Mouse (Mus musculus) brain, embryonic 14.5 days (tissue): ENCODE measurements around the gene Ap1s3. TPM values are rescaled to one million over a fixed set of nuclear protein-coding genes. Genes with fewer than 3 reads are reported as not detected.

Source experiments
- DNase-seq: peaks from one replicate; pipeline ENCODE4 v3.0.0-alpha.2; 2011; ENCODE audit warnings: low read depth
- CTCF ChIP-seq: fragments of 200-500 bp; IDR thresholded peaks from 2 replicates; pipeline ENCODE4 v1.5.1; 2012; ENCODE audit warnings: inconsistent platforms, mild to moderate bottlenecking, moderate library complexity, borderline replicate concordance; ENCODE audit not compliant: insufficient read depth, insufficient read length; ENCODE audit errors: extremely low read depth
- POLR2A ChIP-seq: fragments of 200-500 bp; IDR thresholded peaks from 2 replicates; pipeline ENCODE4 v1.6.1; 2012; ENCODE audit warnings: mild to moderate bottlenecking, inconsistent platforms, borderline replicate concordance; ENCODE audit not compliant: poor library complexity, insufficient read depth, insufficient read length, severe bottlenecking; ENCODE audit errors: extremely low read depth
- polyA plus RNA-seq: library from polyadenylated mRNA; depleted of rRNA; stranded (reverse); fragments of >200 nt; gene quantifications from 2 replicates; pipeline ENCODE4 v1.2.3, GENCODE M21; 2012

The Ap1s3 gene
- polyA plus RNA-seq, 1 experiment = 1.8 TPM

GRCm38 (mm10) chr1:79664911-79665310 lies 6.9 kb downstream of the Ap1s3 start:
- no peak for DNase-seq
- TF ChIP-seq POLR2A = no peak
- TF ChIP-seq CTCF = no peak

GRCm38 (mm10) chr1:79659598-79659997 lies 12.2 kb downstream of the Ap1s3 start:
- no peak for DNase-seq
- TF ChIP-seq POLR2A (no peak), CTCF (no peak)

GRCm38 (mm10) chr1:79657411-79657810 lies 14.4 kb downstream of the Ap1s3 start:
- peak; percentile 24 for DNase-seq
- TF ChIP-seq CTCF (no peak), POLR2A (no peak)

GRCm38 (mm10) chr1:79655819-79656555 lies 15.8 kb downstream of the Ap1s3 start:
- TF ChIP-seq CTCF (no peak), POLR2A (no peak)
- DNase-seq = peak; percentile 26

GRCm38 (mm10) chr1:79654948-79655347 lies 16.8 kb downstream of the Ap1s3 start:
- DNase-seq = no peak
- no peak for TF ChIP-seq POLR2A
- no peak for TF ChIP-seq CTCF

- no peak for TF ChIP-seq POLR2A
- no peak for TF ChIP-seq CTCF
- no peak for DNase-seq
Measured at GRCm38 (mm10) chr1:79643411-79644110, 28.2 kb downstream of the Ap1s3 start.

- DNase-seq = no peak
- TF ChIP-seq POLR2A (no peak), CTCF (no peak)
Measured at GRCm38 (mm10) chr1:79642680-79643079, 29.1 kb downstream of the Ap1s3 start.

- TF ChIP-seq POLR2A (no peak), CTCF (no peak)
- DNase-seq = no peak
Measured at GRCm38 (mm10) chr1:79641355-79641754, 30.4 kb downstream of the Ap1s3 start.

- TF ChIP-seq CTCF (peak; percentile 88), POLR2A (no peak)
- peak; percentile 94 for DNase-seq
Measured at GRCm38 (mm10) chr1:79640151-79640550, 31.6 kb downstream of the Ap1s3 start.

GRCm38 (mm10) chr1:79639683-79640082 lies 32.1 kb downstream of the Ap1s3 start:
- TF ChIP-seq POLR2A = no peak
- TF ChIP-seq CTCF = no peak
- no peak for DNase-seq

GRCm38 (mm10) chr1:79639107-79639506 lies 32.7 kb downstream of the Ap1s3 start:
- peak; percentile 4 for DNase-seq

GRCm38 (mm10) chr1:79637768-79638167 lies 34.0 kb downstream of the Ap1s3 start:
- DNase-seq = no peak
- TF ChIP-seq POLR2A = no peak
- no peak for TF ChIP-seq CTCF

More at GRCm38 (mm10) chr1:79639107-79639506, 32.7 kb downstream of the Ap1s3 start:
- TF ChIP-seq POLR2A = no peak
- no peak for TF ChIP-seq CTCF

GRCm38 (mm10) chr1:79631521-79631920 lies 40.3 kb downstream of the Ap1s3 start:
- no peak for DNase-seq
- TF ChIP-seq POLR2A = no peak
- TF ChIP-seq CTCF = no peak
